Mouse (Mus musculus) forelimb bud, embryonic 11.5 days (tissue): ENCODE data around the gene Rpl22.

Source experiments
- DNase-seq: peaks from one replicate; pipeline ENCODE4 v3.0.0-alpha.2; 2012; ENCODE audit warnings: low read depth, low spot score

Gene Rpl22

GRCm38 (mm10) chr4:152296874-152297861, 28.4 kb upstream of the Rpl22 start, which contains the start of gene Icmt:
TSS of gene Icmt (plus strand) at chr4:152297227.
- peak; percentile 98 for DNase-seq

GRCm38 (mm10) chr4:152298836-152299235, 26.7 kb upstream of the Rpl22 start:
- DNase-seq: no peak

- DNase-seq: no peak
Measured at GRCm38 (mm10) chr4:152300375-152300774, 25.2 kb upstream of the Rpl22 start.

- DNase-seq: no peak
Measured at GRCm38 (mm10) chr4:152302012-152302411, 23.5 kb upstream of the Rpl22 start.

GRCm38 (mm10) chr4:152303172-152303571, 22.4 kb upstream of the Rpl22 start:
- no peak for DNase-seq

GRCm38 (mm10) chr4:152304685-152305084, 20.9 kb upstream of the Rpl22 start:
- no peak for DNase-seq

- DNase-seq: no peak
Measured at GRCm38 (mm10) chr4:152305991-152306390, 19.6 kb upstream of the Rpl22 start.

- DNase-seq: no peak
Measured at GRCm38 (mm10) chr4:152307542-152307941, 18.0 kb upstream of the Rpl22 start.

- no peak for DNase-seq
Measured at GRCm38 (mm10) chr4:152312186-152312585, 13.4 kb upstream of the Rpl22 start.

GRCm38 (mm10) chr4:152313211-152313632, 12.3 kb upstream of the Rpl22 start:
- DNase-seq: no peak

GRCm38 (mm10) chr4:152313934-152314333, 11.6 kb upstream of the Rpl22 start:
- DNase-seq: no peak

- no peak for DNase-seq
Measured at GRCm38 (mm10) chr4:152315498-152316213, 9.9 kb upstream of the Rpl22 start.

- no peak for DNase-seq
Measured at GRCm38 (mm10) chr4:152317631-152318033, 7.9 kb upstream of the Rpl22 start.

- DNase-seq: no peak
Measured at GRCm38 (mm10) chr4:152318517-152319234, 6.9 kb upstream of the Rpl22 start, which contains the start of gene Rnf207. TSS of gene Rnf207 (minus strand) at chr4:152318993.

GRCm38 (mm10) chr4:152321464-152321863, 4.1 kb upstream of the Rpl22 start:
- no peak for DNase-seq

GRCm38 (mm10) chr4:152324641-152325562, 640 bp upstream of the Rpl22 start:
- no peak for DNase-seq

- DNase-seq: no peak
Measured at GRCm38 (mm10) chr4:152326543-152326942, 1.0 kb downstream of the Rpl22 start.

GRCm38 (mm10) chr4:152328691-152329090, 3.1 kb downstream of the Rpl22 start:
- peak; percentile 46 for DNase-seq

GRCm38 (mm10) chr4:152332952-152333351, 7.4 kb downstream of the Rpl22 start:
- peak; percentile 65 for DNase-seq

- DNase-seq: no peak
Measured at GRCm38 (mm10) chr4:152333587-152333986, 8.0 kb downstream of the Rpl22 start.

- DNase-seq: no peak
Measured at GRCm38 (mm10) chr4:152337772-152338171, 12.2 kb downstream of the Rpl22 start.
